Mouse (Mus musculus) embryonic fibroblast, embryonic 13.5 days (primary cell): ENCODE measurements around the gene Dnali1.

Experiments
- CTCF ChIP-seq: IDR thresholded peaks from 2 replicates; pipeline ENCODE4 v1.5.1; 2011; ENCODE audit warnings: mild to moderate bottlenecking, control low read depth, low read length, moderate library complexity, borderline replicate concordance; ENCODE audit not compliant: insufficient read depth
- POLR2A ChIP-seq: IDR thresholded peaks from 2 replicates; pipeline ENCODE4 v1.6.1; 2011; ENCODE audit warnings: low read depth, mild to moderate bottlenecking, control low read depth, low read length, moderate library complexity

DNA sequence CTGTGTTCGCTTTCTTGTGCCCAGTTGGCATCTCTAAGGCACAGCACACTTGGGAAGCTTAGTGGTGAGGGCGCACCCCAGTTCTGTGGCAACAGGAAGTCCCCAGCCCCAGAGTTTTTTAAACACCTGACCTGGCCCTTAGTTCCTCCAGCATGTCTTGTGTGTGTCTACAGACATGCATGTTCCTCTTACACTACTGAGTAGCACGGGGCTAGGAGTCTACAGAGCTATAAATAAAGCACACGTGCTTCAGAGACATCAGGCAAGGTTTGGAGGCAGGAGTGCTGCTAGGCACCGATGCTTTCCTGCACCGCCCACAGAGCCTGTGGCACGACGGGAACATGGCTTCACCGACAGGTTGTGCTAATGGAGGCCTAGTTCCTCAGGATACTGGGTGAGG is 10.1 kb downstream of the Dnali1 start:
- TF ChIP-seq CTCF = no peak
- TF ChIP-seq POLR2A = no peak
